Mouse (Mus musculus): ENCODE measurements at regions not wholly inside any gene's neighbourhood (a gene's known extent, or its start where the extent isn't known, plus 50 kb on each side); places are given as distances from the start of the nearest gene placed in this dataset.

DNA sequence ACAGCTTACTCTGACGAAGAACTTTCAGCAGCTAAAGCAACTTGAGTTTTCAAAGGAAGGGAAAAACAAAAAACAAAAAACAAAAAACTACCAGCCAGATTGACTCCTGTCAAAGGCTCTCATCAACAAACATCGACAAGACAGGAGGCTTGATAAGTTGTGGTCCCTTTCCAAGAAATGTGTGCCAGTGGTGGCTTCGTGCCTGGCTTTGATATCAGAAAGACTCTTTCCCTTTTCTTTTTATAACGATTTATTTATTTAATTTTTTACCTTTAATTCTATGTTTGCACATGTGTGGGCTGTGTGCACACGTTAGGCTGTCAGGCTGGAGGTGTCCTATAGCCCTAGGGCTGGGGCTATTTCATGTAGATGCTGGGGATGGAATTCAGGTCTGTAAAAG is 60.4 kb downstream of the Dact1 start:
- no peak overlapping the region for H3K9ac ChIP-seq
- WGBS = 53% methylated on average over 5 of the region's 5 CpGs
- no peak for ATAC-seq (ENCODE audit: insufficient number of reproducible peaks, insufficient read depth, low FRiP score, low TSS enrichment, low read depth)
- H3K4me3 ChIP-seq = no peak overlapping the region
- no peaks in the 10 kb centered on the region for H3K36me3 ChIP-seq
- no peaks in the 10 kb centered on the region for H3K27me3 ChIP-seq
- no peak overlapping the region for H3K4me2 ChIP-seq
- H3K4me1 ChIP-seq = peaks cover 17% of the 10 kb centered on the region
- H3K9me3 ChIP-seq = no peaks in the 10 kb centered on the region
- H3K27ac ChIP-seq = no peak overlapping the region

DNA sequence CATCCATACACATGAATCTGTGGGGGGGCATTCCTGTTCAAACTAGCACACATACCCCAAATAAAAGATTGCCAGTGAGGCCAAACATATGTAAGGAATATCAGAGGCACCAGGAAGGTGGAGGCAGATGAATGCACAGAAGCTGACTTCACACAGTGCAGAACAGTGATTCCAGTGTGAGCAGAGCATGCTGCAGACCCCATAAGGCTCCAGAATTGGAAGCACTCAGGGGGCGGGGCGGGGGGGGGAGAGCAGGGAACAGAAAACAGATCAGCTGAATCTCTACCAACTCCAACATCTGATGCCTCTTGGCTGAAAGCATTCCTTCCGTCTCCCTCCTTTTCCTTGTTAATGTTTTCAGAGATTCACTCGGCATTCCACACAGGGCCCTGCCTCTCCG is 62.3 kb downstream of the Dact1 start:
- no peak overlapping the region for H3K9ac ChIP-seq
- no peaks in the 10 kb centered on the region for H3K27me3 ChIP-seq
- no peaks in the 10 kb centered on the region for H3K36me3 ChIP-seq
- peaks cover 13% of the 10 kb centered on the region for H3K4me1 ChIP-seq
- 43% methylated on average over 5 of the region's 5 CpGs for WGBS
- no peak overlapping the region for H3K4me2 ChIP-seq
- peak overlapping the region; percentile 44; the same call in 1 of the 2 replicates for H3K27ac ChIP-seq
- no peaks in the 10 kb centered on the region for H3K9me3 ChIP-seq
- no peak for ATAC-seq (ENCODE audit: insufficient number of reproducible peaks, insufficient read depth, low FRiP score, low TSS enrichment, low read depth)
- H3K4me3 ChIP-seq = no peak overlapping the region

DNA sequence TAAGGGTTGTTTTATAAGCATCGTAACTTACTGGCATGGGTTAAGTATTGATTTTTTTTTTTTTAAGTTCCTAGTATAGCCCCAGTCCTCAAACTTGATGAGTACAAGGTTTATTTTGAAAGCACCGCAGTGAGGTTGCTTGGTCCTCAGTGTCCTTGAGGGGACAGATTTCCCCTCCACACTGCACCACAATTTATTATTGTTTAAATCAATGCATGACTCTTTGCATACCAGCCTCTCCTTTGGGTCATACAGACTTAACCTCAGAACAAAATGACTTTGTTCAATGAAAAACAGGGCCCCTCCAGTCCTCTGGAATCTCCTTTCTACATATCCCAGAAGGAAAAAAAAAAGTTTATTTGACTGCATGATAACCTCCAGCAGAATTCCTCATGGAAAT is 63.9 kb downstream of the Dact1 start:
- H3K36me3 ChIP-seq = no peaks in the 10 kb centered on the region
- 40% methylated on average over 2 of the region's 2 CpGs for WGBS
- H3K27ac ChIP-seq = no peak overlapping the region
- H3K4me2 ChIP-seq = no peak overlapping the region
- no peaks in the 10 kb centered on the region for H3K9me3 ChIP-seq
- ATAC-seq (ENCODE audit: insufficient number of reproducible peaks, insufficient read depth, low FRiP score, low TSS enrichment, low read depth) = no peak
- no peaks in the 10 kb centered on the region for H3K27me3 ChIP-seq
- H3K4me3 ChIP-seq = no peak overlapping the region
- H3K4me1 ChIP-seq = peaks cover 13% of the 10 kb centered on the region
- H3K9ac ChIP-seq = no peak overlapping the region

DNA sequence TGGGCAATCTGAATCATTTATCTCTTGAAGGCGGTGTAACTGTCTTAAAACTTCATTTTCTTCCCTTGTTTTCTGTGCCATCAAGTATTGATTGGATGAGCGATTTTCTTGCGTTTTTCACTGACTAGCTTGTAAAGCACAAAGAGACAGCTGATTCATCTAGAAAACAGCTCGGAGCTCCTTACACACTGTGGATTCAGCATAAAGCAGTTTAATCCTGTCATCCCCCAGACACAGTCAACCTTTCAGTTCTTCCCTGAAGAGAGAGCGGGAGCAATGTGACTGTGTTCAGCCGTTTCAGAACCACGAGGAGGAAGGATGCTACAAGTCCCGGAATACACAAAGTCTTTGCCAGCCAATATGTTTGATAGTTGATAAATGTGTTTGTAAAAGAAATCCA is 66.8 kb downstream of the Dact1 start:
- H3K36me3 ChIP-seq = no peaks in the 10 kb centered on the region
- H3K27me3 ChIP-seq = no peaks in the 10 kb centered on the region
- ATAC-seq (ENCODE audit: insufficient number of reproducible peaks, insufficient read depth, low FRiP score, low TSS enrichment, low read depth) = no peak
- no peak overlapping the region for H3K9ac ChIP-seq
- no peaks in the 10 kb centered on the region for H3K9me3 ChIP-seq
- no peak overlapping the region for H3K4me3 ChIP-seq
- no peak overlapping the region for H3K4me2 ChIP-seq
- no peak overlapping the region for H3K27ac ChIP-seq
- H3K4me1 ChIP-seq = peaks cover 13% of the 10 kb centered on the region
- 76% methylated on average over 8 of the region's 8 CpGs for WGBS

DNA sequence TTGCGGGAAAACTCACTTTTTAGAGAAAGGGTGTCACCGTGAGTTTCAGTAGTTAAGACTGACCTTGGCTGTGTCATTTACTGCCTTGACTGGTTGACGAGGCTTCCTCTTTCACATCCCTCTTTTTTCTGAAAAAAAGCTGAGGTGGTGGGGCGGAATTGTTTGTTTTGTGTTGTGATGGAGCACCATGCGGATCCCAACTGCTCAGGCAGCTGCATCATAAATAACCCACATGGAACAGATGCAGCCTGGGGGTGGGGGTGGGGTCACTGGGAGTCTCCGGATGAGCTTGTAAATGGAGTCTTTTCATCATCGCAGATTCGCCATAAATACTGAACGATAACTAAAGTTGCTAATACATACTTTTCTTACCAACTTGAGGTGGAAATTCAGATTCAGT is 67.3 kb downstream of the Dact1 start:
- no peak for ATAC-seq (ENCODE audit: insufficient number of reproducible peaks, insufficient read depth, low FRiP score, low TSS enrichment, low read depth)
- Histone ChIP-seq H3K27me3 (no peaks in the 10 kb centered on the region), H3K9me3 (no peaks in the 10 kb centered on the region), H3K4me2 (no peak overlapping the region), H3K4me1 (peaks cover 13% of the 10 kb centered on the region), H3K27ac (no peak overlapping the region), H3K4me3 (no peak overlapping the region), H3K9ac (no peak overlapping the region), H3K36me3 (no peaks in the 10 kb centered on the region)
- 62% methylated on average over 9 of the region's 9 CpGs for WGBS

DNA sequence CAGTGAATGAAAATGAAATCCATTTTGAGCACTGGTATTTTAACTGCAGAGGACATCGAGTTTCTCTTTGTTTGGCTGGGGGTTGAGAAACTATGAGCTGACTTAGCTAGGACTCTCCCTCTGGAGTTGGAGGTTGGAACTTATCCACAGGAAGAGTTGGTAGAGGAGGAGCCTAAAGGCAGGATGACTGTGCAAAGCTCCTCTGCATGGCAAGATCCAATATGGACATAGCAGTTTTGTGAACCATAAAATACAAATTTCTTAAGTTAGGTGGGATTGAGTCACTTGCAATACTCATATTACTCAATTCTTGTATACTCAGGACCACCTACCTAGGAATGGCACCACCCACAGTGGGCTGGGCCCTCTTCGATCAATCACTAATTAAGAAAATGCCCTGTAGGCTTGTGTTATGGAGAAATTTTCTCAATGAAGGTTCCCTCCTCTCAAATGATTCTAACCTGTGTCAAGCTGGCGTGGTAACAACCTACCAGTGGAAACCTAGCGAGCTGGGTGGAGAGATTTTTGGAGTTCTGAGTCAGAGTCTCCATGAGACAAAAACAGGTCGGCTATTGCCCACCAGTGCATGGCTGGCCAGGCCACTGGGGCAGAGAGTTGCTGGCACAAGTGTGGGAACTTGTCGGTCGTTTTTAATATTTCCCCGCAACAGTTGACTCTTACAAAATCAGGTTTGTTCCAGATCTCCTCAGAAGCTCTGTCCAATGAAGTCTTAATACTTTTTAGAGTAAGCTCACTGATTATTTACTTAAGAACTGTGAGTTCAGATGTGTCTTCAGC is 70.1 kb downstream of the Dact1 start:
- Histone ChIP-seq H3K27ac (no peak overlapping the region), H3K27me3 (no peaks in the 10 kb centered on the region), H3K9ac (no peak overlapping the region), H3K4me3 (no peak overlapping the region), H3K4me2 (no peak overlapping the region), H3K9me3 (no peaks in the 10 kb centered on the region), H3K4me1 (no peaks in the 10 kb centered on the region), H3K36me3 (no peaks in the 10 kb centered on the region)
- WGBS = 88% methylated on average over 8 of the region's 8 CpGs
- no peak for ATAC-seq (ENCODE audit: insufficient number of reproducible peaks, insufficient read depth, low FRiP score, low TSS enrichment, low read depth)

DNA sequence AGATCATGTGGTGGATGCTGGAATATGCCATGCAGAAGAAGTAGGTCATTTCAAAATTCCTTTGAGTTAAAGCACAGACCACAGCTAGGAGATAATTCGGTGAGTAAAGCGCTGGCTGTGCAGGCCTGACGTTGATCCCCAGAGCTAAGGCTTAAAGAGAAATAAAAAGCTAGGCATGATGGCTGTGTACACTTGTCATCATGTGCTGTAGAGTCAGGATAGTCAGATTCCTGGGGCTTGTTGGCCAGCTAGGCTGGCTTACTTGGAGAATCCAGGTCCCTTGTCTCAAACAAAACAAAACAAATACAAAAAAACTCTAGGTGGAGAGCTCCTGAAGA is 70.7 kb downstream of the Dact1 start:
- WGBS = 75% methylated on average over 3 of the region's 3 CpGs
- no peak overlapping the region for H3K9ac ChIP-seq
- H3K4me2 ChIP-seq = no peak overlapping the region
- no peaks in the 10 kb centered on the region for H3K4me1 ChIP-seq
- no peak overlapping the region for H3K4me3 ChIP-seq
- no peak overlapping the region for H3K27ac ChIP-seq
- no peak for ATAC-seq (ENCODE audit: insufficient number of reproducible peaks, insufficient read depth, low FRiP score, low TSS enrichment, low read depth)
- H3K9me3 ChIP-seq = no peaks in the 10 kb centered on the region
- H3K27me3 ChIP-seq = no peaks in the 10 kb centered on the region
- H3K36me3 ChIP-seq = no peaks in the 10 kb centered on the region

DNA sequence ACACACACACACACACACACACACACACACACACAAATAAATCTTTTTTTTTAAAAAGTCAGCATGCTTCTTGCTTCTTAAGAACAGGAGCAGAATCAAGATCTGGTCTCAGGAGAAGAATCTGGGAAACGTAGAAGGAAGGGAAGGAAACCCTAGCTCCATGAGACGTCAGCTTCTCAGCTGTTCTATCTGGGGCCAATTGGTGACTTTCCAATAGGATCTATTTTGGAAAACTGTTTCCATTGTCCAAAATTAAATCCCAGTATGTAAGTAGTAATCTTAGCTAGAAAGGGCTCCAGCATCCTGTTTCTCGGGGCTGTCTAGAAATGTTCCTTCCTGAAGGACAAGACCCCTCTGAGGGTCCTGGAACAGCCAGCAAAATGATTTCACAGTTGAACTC is 76.6 kb downstream of the Dact1 start:
- no peak overlapping the region for H3K27ac ChIP-seq
- no peak overlapping the region for H3K4me3 ChIP-seq
- H3K9me3 ChIP-seq = no peaks in the 10 kb centered on the region
- no peak overlapping the region for H3K4me2 ChIP-seq
- no peaks in the 10 kb centered on the region for H3K36me3 ChIP-seq
- no peak overlapping the region for H3K9ac ChIP-seq
- no peaks in the 10 kb centered on the region for H3K4me1 ChIP-seq
- 64% methylated on average over 3 of the region's 3 CpGs for WGBS
- ATAC-seq (ENCODE audit: insufficient number of reproducible peaks, insufficient read depth, low FRiP score, low TSS enrichment, low read depth) = no peak
- no peaks in the 10 kb centered on the region for H3K27me3 ChIP-seq

DNA sequence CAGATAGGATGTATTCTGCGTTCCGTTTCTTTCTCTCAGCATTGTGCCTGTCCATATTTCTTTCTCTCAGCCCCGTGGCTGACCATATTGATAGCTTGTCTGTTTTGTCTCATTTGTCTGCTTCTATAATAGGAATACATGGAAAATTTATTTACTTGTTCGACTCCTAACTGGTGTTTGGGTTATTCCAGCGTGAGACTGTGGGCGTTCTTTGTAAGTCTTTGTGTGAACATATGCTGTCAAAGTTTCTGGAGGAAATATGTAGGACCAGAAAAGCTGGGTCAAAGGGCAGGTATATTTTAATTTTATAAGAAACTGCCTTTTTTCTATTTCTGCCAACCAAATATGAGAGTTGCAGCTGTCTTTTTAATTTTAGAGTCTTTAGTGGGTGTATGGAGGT is 81.8 kb downstream of the Dact1 start:
- Histone ChIP-seq H3K36me3 (no peaks in the 10 kb centered on the region), H3K27ac (no peak overlapping the region), H3K27me3 (no peaks in the 10 kb centered on the region), H3K9me3 (no peaks in the 10 kb centered on the region), H3K9ac (no peak overlapping the region), H3K4me2 (no peak overlapping the region), H3K4me3 (no peak overlapping the region), H3K4me1 (no peaks in the 10 kb centered on the region)
- ATAC-seq (ENCODE audit: insufficient number of reproducible peaks, insufficient read depth, low FRiP score, low TSS enrichment, low read depth) = no peak
- WGBS = 83% methylated on average over 6 of the region's 6 CpGs

DNA sequence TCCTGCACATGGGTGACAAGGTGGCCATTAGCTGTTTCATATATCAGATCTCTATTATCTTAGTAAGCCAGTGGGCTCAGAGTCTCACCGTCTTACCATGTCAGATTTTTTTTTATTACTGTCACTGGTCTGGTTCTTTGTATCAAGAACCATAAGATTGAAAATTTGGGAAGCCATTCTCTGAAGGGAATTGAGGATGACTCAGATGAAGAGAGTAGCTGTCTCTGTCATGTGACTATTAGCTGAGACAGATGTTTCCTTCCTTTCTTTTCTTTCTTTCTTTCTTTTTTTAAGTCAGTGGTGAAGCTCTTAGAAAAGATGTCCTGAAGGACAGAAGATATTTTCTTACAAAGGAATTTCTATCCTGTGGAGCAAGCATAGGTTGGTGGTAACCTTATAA is 84.1 kb downstream of the Dact1 start:
- H3K27me3 ChIP-seq = no peaks in the 10 kb centered on the region
- H3K9me3 ChIP-seq = no peaks in the 10 kb centered on the region
- no peak overlapping the region for H3K4me2 ChIP-seq
- no peak for ATAC-seq (ENCODE audit: insufficient number of reproducible peaks, insufficient read depth, low FRiP score, low TSS enrichment, low read depth)
- 87% methylated on average over 1 of the region's 1 CpGs for WGBS
- H3K9ac ChIP-seq = no peak overlapping the region
- H3K4me1 ChIP-seq = peaks cover 3% of the 10 kb centered on the region; the same call in 1 of the 2 replicates
- no peak overlapping the region for H3K4me3 ChIP-seq
- H3K27ac ChIP-seq = no peak overlapping the region
- no peaks in the 10 kb centered on the region for H3K36me3 ChIP-seq

DNA sequence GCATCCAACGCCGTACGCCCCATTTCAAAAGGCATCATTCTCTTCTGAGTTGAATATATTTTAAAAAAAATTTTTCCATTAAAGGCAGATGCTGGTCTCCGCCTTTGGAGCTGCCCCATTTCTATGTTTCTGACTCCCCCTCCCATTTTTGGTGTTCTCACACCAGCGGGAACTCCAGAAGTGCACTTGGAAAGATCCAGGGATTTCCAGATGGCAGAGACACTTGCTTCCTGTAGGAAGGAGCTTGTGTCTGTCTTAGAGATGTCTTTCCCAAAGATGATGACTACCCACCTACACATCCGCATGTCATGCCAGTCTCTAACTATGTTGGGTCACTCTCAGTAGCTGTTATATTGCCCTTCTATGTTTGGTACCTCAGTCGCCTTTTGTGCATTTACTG is 87.8 kb downstream of the Dact1 start:
- H3K9me3 ChIP-seq = no peaks in the 10 kb centered on the region
- 87% methylated on average over 7 of the region's 7 CpGs for WGBS
- H3K27ac ChIP-seq = no peak overlapping the region
- no peaks in the 10 kb centered on the region for H3K27me3 ChIP-seq
- H3K36me3 ChIP-seq = no peaks in the 10 kb centered on the region
- peaks cover 12% of the 10 kb centered on the region for H3K4me1 ChIP-seq
- H3K9ac ChIP-seq = no peak overlapping the region
- ATAC-seq (ENCODE audit: insufficient number of reproducible peaks, insufficient read depth, low FRiP score, low TSS enrichment, low read depth) = no peak
- H3K4me2 ChIP-seq = no peak overlapping the region
- H3K4me3 ChIP-seq = no peak overlapping the region

DNA sequence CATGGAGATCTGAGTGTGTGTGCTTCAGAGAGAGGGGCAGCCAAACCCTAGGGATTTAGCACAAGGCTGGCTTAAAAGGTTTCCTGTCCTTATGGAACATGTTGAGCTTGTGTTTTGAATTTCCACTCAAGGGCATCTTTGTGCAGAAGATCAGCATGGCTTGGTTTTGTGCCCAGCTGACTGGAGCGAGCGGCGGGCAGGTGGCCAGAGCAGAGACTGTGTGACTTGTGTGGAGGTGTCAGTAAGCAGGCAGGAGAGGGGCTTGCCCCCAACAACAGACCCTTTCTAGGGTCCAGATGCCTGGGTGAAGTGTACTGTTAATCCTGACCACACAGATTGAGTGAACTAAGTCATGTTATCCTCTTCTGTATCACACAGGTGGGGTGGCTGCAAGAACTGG is 89.0 kb downstream of the Dact1 start:
- WGBS = 91% methylated on average over 3 of the region's 3 CpGs
- H3K9me3 ChIP-seq = no peaks in the 10 kb centered on the region
- H3K4me2 ChIP-seq = no peak overlapping the region
- no peak overlapping the region for H3K4me3 ChIP-seq
- H3K4me1 ChIP-seq = peaks cover 12% of the 10 kb centered on the region
- no peaks in the 10 kb centered on the region for H3K36me3 ChIP-seq
- H3K9ac ChIP-seq = no peak overlapping the region
- ATAC-seq (ENCODE audit: insufficient number of reproducible peaks, insufficient read depth, low FRiP score, low TSS enrichment, low read depth) = no peak
- H3K27ac ChIP-seq = 0 out of 2 replicates have a peak overlapping the region, but pooled peaks have one; percentile 4
- no peaks in the 10 kb centered on the region for H3K27me3 ChIP-seq

All from embryonic facial prominence, embryonic 13.5 days (tissue).